Mouse (Mus musculus) cerebral cortex, adult 2 months (tissue): Measurements from ENCODE around the gene Cactin.

Experiments used
- WGBS: fragments of 180-500 bp; shearing (Covaris S2); methylation state at CpG from one replicate; pipeline ENCODE4 v1.1.7; 2018; 5-methylcytosine and 5-hydroxymethylcytosine counted together

The Cactin gene

GRCm38 (mm10) chr10:81320550-81321347 lies at the start of gene Cactin:
Cactin (plus strand) TSS chr10:81321103.
- under 1% methylated on average over 68 of the region's 68 CpGs for WGBS

GRCm38 (mm10) chr10:81272356-81272755 lies 48.5 kb upstream of the Cactin start:
- WGBS = 92% methylated on average over 21 of the region's 21 CpGs

- WGBS = 95% methylated on average over 19 of the region's 19 CpGs
Observed at GRCm38 (mm10) chr10:81273842-81274241, 47.1 kb upstream of the Cactin start.

GRCm38 (mm10) chr10:81277676-81278075 lies 43.2 kb upstream of the Cactin start:
- WGBS = 75% methylated on average over 22 of the region's 22 CpGs

- 55% methylated on average over 10 of the region's 10 CpGs for WGBS
Observed at GRCm38 (mm10) chr10:81279496-81279895, 41.4 kb upstream of the Cactin start.

- WGBS = 79% methylated on average over 6 of the region's 6 CpGs
Observed at GRCm38 (mm10) chr10:81284189-81284588, 36.7 kb upstream of the Cactin start.

GRCm38 (mm10) chr10:81284719-81285118 lies 36.2 kb upstream of the Cactin start:
- WGBS = 26% methylated on average over 17 of the region's 17 CpGs

- WGBS = 3% methylated on average over 52 of the region's 54 CpGs
Observed at GRCm38 (mm10) chr10:81285694-81286450, 35.0 kb upstream of the Cactin start.

- WGBS = 55% methylated on average over 6 of the region's 6 CpGs
Observed at GRCm38 (mm10) chr10:81286586-81286985, 34.3 kb upstream of the Cactin start.

GRCm38 (mm10) chr10:81287513-81288157 lies 33.3 kb upstream of the Cactin start:
- 61% methylated on average over 8 of the region's 8 CpGs for WGBS

- 46% methylated on average over 6 of the region's 6 CpGs for WGBS
Observed at GRCm38 (mm10) chr10:81288601-81289000, 32.3 kb upstream of the Cactin start.

GRCm38 (mm10) chr10:81289278-81289677 lies 31.6 kb upstream of the Cactin start:
- WGBS = 10% methylated on average over 7 of the region's 7 CpGs

GRCm38 (mm10) chr10:81289811-81290210 lies 31.1 kb upstream of the Cactin start:
- WGBS = 54% methylated on average over 14 of the region's 14 CpGs

GRCm38 (mm10) chr10:81290698-81291460 lies 30.0 kb upstream of the Cactin start:
- 41% methylated on average over 24 of the region's 24 CpGs for WGBS

- WGBS = 77% methylated on average over 9 of the region's 9 CpGs
Observed at GRCm38 (mm10) chr10:81291511-81292104, 29.3 kb upstream of the Cactin start, which contains the start of gene Tjp3. Tjp3 (minus strand) TSS chr10:81291581.

GRCm38 (mm10) chr10:81292554-81293333 lies 28.2 kb upstream of the Cactin start, which contains the start of gene Pip5k1c:
Pip5k1c (plus strand) TSS chr10:81292963.
- 1% methylated on average over 80 of the region's 80 CpGs for WGBS

- 1% methylated on average over 25 of the region's 25 CpGs for WGBS
Observed at GRCm38 (mm10) chr10:81293334-81294030, 27.4 kb upstream of the Cactin start.

- 32% methylated on average over 8 of the region's 8 CpGs for WGBS
Observed at GRCm38 (mm10) chr10:81294442-81294841, 26.5 kb upstream of the Cactin start.

- 43% methylated on average over 6 of the region's 6 CpGs for WGBS
Observed at GRCm38 (mm10) chr10:81295185-81295584, 25.7 kb upstream of the Cactin start.

- 64% methylated on average over 6 of the region's 6 CpGs for WGBS
Observed at GRCm38 (mm10) chr10:81297246-81297645, 23.7 kb upstream of the Cactin start.
